Mouse (Mus musculus): ENCODE results near the gene Ahnak2.

Ahnak2 gene

DNA sequence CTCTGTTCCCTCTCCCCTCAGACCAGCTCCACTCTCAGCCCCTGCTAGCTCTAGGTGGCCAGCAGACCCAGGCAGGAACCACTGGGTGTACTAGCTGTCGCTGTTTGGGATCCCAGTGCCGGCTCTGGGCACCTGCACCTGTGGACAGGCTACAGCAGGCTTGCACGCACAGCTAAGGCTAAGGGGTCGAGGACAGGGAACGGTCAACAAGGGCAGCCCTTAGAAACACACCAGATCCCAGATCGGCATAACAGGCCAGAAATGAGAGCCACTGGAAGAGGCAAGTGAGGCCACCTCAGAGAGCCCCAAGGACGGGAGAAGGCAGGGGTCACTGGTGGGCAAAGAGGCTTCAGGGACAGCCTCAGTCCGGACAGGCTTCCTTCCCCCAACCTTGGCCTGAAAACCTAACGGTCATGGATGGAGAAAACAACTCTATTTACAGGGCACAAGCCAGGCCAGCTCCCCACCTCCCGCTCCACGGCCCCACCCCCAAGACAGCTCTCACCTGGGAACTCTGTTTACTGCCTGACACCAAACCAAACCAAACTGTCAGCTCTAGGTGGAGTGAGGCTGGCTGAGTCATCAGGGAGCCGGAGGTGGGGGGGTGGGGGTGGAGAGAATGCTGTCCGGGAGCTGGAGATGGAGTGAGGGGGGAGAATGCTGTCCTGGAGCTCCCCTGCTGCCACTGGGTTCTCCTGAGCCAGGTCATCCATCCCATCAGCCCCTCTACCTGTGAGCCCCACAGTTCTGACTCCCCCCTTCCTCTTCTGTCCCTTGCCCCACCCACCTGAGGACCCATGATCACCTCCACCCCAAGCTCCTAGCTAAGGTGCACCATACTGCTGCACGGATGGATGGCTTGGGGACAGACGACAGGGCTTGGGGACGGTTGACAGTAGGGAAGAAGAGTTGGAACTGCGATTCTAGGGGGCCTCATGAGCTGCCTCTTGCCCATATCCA is 5.6 kb downstream of the Ahnak2 start:
- no peak for DNase-seq (ENCODE audit: low read depth, low spot score)

DNA sequence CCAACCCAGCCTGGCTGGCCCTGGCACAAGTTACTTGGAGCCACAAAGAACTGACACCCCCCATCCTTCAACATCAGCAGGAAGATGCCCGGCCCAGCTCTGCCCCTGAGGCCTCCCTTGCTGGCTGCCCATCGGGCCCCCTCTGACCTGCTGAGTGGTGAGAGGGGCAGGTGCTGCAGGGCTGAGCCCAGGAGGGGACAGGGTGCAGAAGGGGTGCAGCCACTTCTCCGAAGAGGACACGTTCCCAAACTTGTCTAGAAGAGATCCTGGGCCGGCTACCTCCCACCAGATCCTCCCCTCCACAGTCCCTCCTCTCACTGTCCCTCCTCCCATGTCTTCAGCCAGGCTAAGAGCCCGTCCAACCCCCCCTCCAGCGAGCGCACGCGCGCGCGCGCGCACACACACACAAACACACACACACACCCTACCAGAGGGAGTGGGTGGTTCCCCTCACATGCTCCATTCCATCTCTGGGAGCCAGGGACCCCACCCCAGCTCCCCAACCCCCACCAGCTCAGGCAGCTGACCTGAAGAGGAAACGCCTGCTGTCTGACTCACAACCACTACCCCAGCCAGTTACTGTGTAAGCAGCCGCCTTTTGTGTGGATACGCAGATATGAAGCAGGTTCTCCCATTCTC is 6.9 kb downstream of the Ahnak2 start:
- no peak for DNase-seq (ENCODE audit: low read depth, low spot score)

DNA sequence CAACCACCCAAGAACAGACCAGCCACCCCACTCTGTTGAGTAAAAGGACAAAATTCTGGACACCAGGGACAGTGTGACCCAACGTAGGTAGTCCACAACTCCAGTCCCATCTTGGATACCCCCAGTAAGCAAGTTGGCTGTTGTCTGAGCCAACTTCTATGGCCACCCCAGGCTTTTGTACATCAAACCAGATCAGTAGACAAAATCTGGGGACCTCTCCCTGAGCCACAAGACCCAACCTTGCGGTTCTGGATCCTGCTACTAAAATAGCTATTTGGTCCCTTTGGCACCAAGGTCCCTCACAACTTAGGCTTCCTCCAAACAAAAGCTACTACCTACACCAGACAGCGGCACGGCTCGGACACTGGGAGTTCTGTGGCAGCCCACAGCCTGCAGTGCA is 7.5 kb downstream of the Ahnak2 start:
- DNase-seq (ENCODE audit: low read depth, low spot score), result no peak

- DNase-seq (ENCODE audit: low read depth, low spot score), result no peak
These were observed 8.1 kb downstream of the Ahnak2 start for GRCm38 (mm10) chr12:112794356-112794816.

DNA sequence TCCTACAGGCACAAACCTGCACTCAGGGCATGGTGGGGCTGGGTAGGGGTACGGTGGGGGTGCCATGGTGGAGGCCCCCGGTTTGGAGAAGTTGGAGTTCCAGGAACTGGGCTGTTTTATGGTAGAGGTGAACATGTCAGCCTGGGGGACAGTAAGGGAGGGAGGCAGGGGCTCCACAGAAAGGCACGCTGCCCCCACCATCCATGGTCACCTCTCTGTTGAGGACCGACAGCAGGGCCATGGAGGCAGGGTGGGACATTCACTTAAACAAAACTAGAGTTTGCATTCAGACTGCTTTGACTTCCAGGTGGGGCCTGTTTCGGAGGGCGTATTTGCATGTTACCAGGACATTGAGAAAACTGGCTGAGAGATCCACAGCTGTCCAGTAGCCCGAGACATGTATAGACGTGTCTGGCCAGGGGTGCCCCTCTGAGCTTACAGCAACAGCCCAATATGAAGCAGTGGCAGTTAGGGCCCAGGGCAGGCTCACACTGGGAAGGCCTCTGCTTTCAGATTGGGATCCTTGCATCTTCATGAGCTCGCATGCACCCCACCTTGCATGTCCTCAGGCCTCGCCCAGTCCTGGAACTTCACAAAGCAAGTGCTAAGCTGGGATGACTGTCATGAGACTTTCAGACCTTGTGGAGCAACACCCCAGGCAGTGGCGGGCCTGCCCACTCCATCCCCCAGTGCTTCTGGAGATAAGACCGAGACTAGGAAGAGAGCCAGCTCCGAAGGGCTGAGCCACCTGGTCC is 8.7 kb downstream of the Ahnak2 start:
- no peak for DNase-seq (ENCODE audit: low read depth, low spot score)

DNA sequence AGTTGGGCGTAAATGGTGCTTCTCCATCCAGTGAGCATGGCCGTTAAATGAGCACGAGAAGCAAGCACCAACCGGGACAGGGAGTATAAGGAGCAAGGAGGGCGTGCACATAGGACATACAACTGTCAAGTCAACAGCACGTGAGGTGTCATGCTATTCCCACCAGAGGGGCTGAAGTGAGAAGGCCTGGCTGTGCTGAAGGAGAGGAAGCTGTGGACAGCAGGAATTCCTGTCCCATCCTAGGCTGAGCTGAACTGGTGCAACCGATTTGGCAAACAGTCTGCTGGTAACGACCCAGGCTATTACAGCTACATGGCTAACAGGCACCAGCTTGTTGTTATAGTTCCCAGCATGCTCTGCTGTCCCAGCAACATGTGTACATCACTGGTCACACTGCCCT is 11.4 kb downstream of the Ahnak2 start:
- no peak for DNase-seq (ENCODE audit: low read depth, low spot score)

- DNase-seq (ENCODE audit: low read depth, low spot score), result no peak
These were observed 28.0 kb downstream of the Ahnak2 start for GRCm38 (mm10) chr12:112774481-112774880.

GRCm38 (mm10) chr12:112774026-112774425 is 28.4 kb downstream of the Ahnak2 start:
- no peak for DNase-seq (ENCODE audit: low read depth, low spot score)

GRCm38 (mm10) chr12:112773366-112773765 is 29.1 kb downstream of the Ahnak2 start:
- DNase-seq (ENCODE audit: low read depth, low spot score), result no peak

DNA sequence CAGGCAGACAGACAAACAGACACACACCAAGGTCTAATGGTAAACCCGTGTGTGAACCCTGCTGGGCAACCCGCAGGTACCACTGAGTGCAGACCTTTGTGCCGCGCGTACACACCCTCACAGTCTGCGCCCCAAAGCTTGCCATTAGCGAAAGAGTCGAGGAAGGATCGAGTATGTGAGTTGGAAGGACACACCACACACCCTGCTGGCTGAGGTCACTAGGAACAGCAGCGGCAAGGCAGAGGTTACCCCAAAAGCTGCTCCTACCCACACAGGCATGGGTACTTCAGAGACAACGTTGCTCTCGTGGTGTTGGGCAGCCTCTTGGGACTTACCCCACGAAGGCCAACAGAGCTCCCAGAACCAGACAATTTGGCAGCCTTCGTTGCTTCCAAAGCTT is 30.2 kb downstream of the Ahnak2 start:
- DNase-seq (ENCODE audit: low read depth, low spot score), result no peak

DNA sequence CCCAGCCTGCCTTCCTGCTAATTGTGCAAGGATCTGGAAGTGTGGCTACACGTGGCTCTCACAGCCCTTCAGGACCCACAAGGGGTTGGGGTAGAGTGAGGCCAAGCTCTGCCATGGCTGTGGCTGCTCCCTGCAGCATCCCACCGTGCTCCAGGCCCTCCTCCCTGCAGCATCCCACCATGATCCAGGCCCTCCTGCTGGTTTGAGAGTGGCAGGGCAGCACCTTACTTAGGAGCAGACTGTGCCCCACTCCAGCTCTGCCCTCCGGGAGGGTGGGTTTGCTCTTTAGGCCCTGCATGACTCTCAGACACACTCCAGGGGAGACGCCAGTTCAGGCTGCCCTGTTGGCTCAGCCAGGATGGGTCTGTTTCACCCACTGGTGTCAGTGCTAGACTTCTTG is 32.1 kb downstream of the Ahnak2 start:
- DNase-seq (ENCODE audit: low read depth, low spot score), result no peak

GRCm38 (mm10) chr12:112769751-112770150 is 32.7 kb downstream of the Ahnak2 start:
- DNase-seq (ENCODE audit: low read depth, low spot score), result no peak

DNA sequence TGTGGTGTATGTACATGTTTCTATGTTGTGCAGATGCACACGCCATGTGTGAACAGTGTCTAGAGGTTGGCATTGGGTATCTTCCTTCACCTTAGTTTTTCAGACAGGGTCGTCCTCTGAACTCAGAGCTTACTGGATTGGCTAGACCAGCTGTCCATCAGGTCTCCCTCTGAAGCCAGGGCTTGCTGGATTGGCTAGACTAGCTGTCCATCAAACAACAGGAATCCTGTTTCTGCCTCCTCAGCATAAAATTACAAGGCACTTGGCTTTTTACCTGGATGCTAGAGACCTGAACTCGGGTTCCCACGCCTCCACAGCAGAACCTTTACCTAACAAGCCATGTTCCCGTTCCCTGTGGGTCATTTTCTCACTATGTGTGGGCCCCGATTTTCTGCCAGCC is 33.4 kb downstream of the Ahnak2 start:
- peak; percentile 39 for DNase-seq (ENCODE audit: low read depth, low spot score)

GRCm38 (mm10) chr12:112768166-112768565 is 34.3 kb downstream of the Ahnak2 start:
- no peak for DNase-seq (ENCODE audit: low read depth, low spot score)

DNA sequence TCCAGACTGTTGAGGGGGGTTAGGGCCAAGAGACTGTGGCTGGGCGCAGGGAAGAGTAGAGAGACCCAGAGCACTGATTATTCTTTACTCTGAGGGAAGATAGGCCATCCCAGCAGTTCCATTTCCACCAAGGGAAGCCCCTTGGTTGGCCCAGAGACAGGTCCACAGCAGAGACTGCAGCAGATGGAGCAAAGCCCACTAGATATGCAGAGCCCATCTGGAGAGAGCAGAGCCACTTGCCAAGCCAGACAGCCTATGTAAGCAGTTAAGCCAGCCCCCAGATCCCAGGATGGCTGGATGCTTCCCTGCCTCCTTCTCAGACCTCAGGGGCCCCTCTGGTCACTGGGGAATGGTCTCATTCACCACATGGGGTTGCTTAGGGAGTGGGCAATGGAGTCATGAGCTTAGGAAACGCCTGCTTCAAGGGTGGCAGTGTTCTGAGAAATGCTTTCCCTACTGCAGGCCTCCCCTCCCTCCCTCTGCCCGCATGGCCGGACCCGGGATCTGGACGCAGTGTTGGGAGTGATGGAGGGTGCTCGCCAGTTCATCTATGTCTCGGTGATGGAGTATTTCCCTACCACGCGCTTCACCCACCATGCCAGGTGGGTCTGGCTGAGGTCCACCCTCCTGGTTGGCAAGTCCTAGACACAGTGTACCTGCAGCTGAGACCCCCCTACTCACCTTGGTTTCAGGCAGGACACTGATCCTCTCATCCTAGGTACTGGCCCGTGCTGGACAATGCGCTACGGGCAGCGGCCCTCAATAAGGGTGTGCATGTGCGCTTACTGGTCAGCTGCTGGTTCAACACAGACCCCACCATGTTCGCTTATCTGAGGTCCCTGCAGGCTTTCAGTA is 35.2 kb downstream of the Ahnak2 start:
- no peak for DNase-seq (ENCODE audit: low read depth, low spot score)

- DNase-seq (ENCODE audit: low read depth, low spot score), result no peak
These were observed 35.9 kb downstream of the Ahnak2 start for GRCm38 (mm10) chr12:112766586-112766985.

DNA sequence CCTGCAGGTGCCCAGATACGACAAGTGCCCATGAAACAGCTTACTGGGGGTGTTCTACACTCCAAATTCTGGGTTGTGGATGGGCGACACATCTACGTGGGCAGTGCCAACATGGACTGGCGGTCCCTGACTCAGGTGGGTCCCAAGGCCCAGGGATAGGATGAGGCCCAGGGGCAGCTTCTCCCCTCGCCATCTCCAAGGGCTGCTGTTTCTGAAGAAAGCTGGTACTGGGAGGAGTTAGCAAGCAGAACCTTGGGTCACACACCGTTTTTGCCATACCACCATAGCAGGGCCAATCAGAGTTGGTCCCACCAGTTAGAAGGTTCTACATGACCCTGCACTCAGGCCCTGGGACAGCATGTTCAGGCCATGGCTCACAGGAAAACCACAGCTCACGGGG is 37.5 kb downstream of the Ahnak2 start:
- no peak for DNase-seq (ENCODE audit: low read depth, low spot score)

DNA sequence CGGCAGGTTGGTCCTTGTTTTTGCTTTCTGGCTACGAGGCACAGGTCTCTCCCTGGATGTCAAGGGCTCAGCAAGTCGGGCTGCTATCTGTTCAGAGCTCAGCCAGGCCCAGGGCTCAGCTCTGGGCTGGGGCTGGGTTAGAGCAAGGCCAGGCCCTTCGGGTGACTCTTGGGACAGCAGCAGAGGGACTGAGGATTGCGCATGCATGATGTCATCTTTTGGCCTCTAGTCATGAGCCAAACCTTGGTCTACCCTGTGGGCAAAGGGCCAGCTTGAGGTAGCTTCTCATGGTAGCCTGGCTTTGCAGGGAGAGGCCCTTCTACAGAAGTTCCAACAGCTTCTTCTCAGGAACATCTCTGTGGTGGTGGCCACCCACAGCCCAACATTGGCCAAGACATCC is 38.3 kb downstream of the Ahnak2 start:
- no peak for DNase-seq (ENCODE audit: low read depth, low spot score)

- DNase-seq (ENCODE audit: low read depth, low spot score), result no peak
These were observed 39.3 kb downstream of the Ahnak2 start for GRCm38 (mm10) chr12:112763176-112763575.

GRCm38 (mm10) chr12:112762018-112762417 is 40.4 kb downstream of the Ahnak2 start:
- DNase-seq (ENCODE audit: low read depth, low spot score), result no peak

DNA sequence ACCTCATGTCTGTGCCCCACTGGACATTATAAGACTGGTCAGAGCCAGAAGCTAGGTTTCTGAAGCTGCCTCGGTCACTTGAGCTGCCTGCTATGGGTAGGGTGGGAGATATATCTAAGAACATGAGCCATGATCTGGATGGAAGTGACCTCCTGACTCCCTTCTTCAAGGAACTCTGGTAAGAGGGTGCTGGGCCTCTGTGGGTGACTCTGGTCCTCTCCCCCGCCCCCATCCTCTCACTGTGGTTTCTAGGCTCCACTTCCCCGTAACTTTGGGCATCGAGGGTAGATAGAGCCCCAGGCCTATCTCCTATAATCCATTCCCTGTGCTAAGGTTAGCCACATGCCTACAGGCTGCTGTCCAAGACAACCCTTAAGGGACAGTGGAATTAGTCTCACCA is 41.0 kb downstream of the Ahnak2 start:
- no peak for DNase-seq (ENCODE audit: low read depth, low spot score)
